ENCODE assay signal across 16 mouse cellular contexts in genomic region chr17:11532066-11532465, GRCm38 (mm10).
"Had no signal": no experiment of that assay in that cellular context is flagged by ENCODE, and none has a peak within 500 bp of the region (broad histone marks: within the 10 kb centered on the region; RNA-seq: fewer than 3 reads in every experiment).

No protein-coding gene starts in this region.

- H3K27me3 ChIP-seq: limb, embryonic 12.5 days; liver, embryonic 13.5 days; lung, embryonic 15.5 days; megakaryocyte, embryonic 14.5 days; midbrain, embryonic 12.5 days; neural tube, embryonic 15.5 days had no signal

- H3K4me1 ChIP-seq: limb, embryonic 12.5 days; liver, embryonic 13.5 days; lung, embryonic 15.5 days; megakaryocyte, embryonic 14.5 days had no signal

- ATAC-seq: liver, postnatal 0 days had no signal

- H3K4me3 ChIP-seq: layer of hippocampus, adult 2 months; limb, embryonic 12.5 days; liver, embryonic 13.5 days; lung, embryonic 15.5 days; megakaryocyte, embryonic 14.5 days; midbrain, embryonic 12.5 days; myocyte; neural tube, embryonic 15.5 days had no signal

- H3K9me3 ChIP-seq: limb, embryonic 12.5 days; liver, embryonic 13.5 days; lung, embryonic 15.5 days; megakaryocyte, embryonic 14.5 days; midbrain, embryonic 12.5 days; neural tube, embryonic 15.5 days had no signal

- DNase-seq: kidney, postnatal 10 days; kidney, postnatal 4 days; liver; liver, embryonic 13.5 days; liver, postnatal 0 days; lung, postnatal 14 days; thymus, postnatal 4 days had no signal

- H3K9ac ChIP-seq: limb, embryonic 12.5 days; liver, embryonic 13.5 days; liver, postnatal 0 days; lung, embryonic 15.5 days; midbrain, embryonic 12.5 days; neural tube, embryonic 15.5 days had no signal

- H3K27ac ChIP-seq: limb, embryonic 12.5 days; liver, embryonic 13.5 days; lung, embryonic 15.5 days; macrophage; neural tube, embryonic 15.5 days; stomach, postnatal 0 days had no signal

- H3K4me2 ChIP-seq: limb, embryonic 12.5 days; liver, embryonic 13.5 days; lung, embryonic 15.5 days; midbrain, embryonic 12.5 days; neural tube, embryonic 15.5 days had no signal

- H3K36me3 ChIP-seq: limb, embryonic 12.5 days; liver, embryonic 13.5 days; lung, embryonic 15.5 days; midbrain, embryonic 12.5 days; neural tube, embryonic 15.5 days had no signal
